ENCODE assay signal across 14 mouse cellular contexts in the genomic region with DNA sequence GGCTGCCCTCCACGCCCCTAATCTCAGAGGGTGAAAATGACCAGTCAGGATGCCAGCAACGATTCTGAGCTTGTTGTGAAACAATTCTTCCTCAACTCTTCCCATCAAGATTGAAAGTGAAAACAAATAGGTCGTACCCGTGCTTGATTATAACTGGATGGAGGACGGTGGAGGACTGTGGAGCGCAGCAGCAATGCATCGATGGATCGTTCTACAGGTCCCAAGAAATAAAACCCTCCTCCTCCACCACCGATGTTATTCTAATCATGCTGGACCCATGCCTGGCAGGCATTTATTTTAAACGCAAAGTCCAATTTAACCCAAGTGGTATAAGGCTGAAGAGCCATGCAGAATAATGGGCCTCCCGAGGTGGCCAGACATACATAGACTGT.
DNase-seq lines count a peak whose midpoint lies in the region; ATAC-seq and TF ChIP-seq lines count a peak whose summit lies in the region.
"Had no signal": no experiment of that assay in that cellular context is flagged by ENCODE, and none has a peak within 500 bp of the region (broad histone marks: within the 10 kb centered on the region; RNA-seq: fewer than 3 reads in every experiment).

No protein-coding gene starts in this region.

- H3K4me1 ChIP-seq in cortical plate, adult 2 months (ENCODE audit: control insufficient read depth, insufficient read depth, low read length): peaks cover 6% of the 10 kb centered on the region
- H3K4me1 ChIP-seq in embryonic facial prominence, embryonic 15.5 days: peaks cover 20% of the 10 kb centered on the region
- peaks cover 17% of the 10 kb centered on the region for H3K4me1 ChIP-seq in limb, embryonic 15.5 days
- H3K4me1 ChIP-seq: heart, embryonic 10.5 days; neural tube, embryonic 12.5 days had no signal

- TF ChIP-seq CTCF in layer of hippocampus, adult 2 months (conservative IDR thresholded peaks at IDR 0.05): no peak
- TF ChIP-seq CTCF in cortical plate, adult 2 months (IDR thresholded peaks at IDR 0.05; ENCODE audit: extremely low read depth, insufficient read depth, low read length): no peak

- H3K4me3 ChIP-seq in layer of hippocampus, adult 2 months: no peak overlapping the region; the same call in 1 of the 2 replicates
- H3K4me3 ChIP-seq in cortical plate, adult 2 months (ENCODE audit: insufficient read depth, low read length): no peak overlapping the region
- H3K4me3 ChIP-seq in embryonic facial prominence, embryonic 15.5 days (replicated peaks): no peak overlapping the region
- H3K4me3 ChIP-seq in limb, embryonic 15.5 days: no peak overlapping the region
- H3K4me3 ChIP-seq: heart, embryonic 10.5 days; intestine, embryonic 15.5 days; neural tube, embryonic 12.5 days had no signal

- no peak for DNase-seq in layer of hippocampus, adult 2 months (ENCODE audit: low spot score in 2 of 2)
- no peak for DNase-seq in layer of hippocampus, adult 9-11 months
- no peak for DNase-seq in cerebellum, adult 8-10 months
- no peak for DNase-seq in adrenal gland, postnatal 36 days
- DNase-seq: adrenal gland, adult 8-10 months; heart, postnatal 14 days; retina, postnatal 1 day had no signal

- no peaks in the 10 kb centered on the region for H3K27me3 ChIP-seq in embryonic facial prominence, embryonic 15.5 days
- H3K27me3 ChIP-seq in limb, embryonic 15.5 days: no peaks in the 10 kb centered on the region
- H3K27me3 ChIP-seq: intestine, embryonic 15.5 days; neural tube, embryonic 12.5 days had no signal

- no peaks in the 10 kb centered on the region for H3K36me3 ChIP-seq in embryonic facial prominence, embryonic 15.5 days
- H3K36me3 ChIP-seq in limb, embryonic 15.5 days: no peaks in the 10 kb centered on the region
- H3K36me3 ChIP-seq: heart, embryonic 10.5 days; intestine, embryonic 15.5 days; neural tube, embryonic 12.5 days had no signal

- H3K4me2 ChIP-seq in embryonic facial prominence, embryonic 15.5 days (replicated peaks): peak overlapping the region; percentile 35; the same call in 1 of the 2 replicates
- no peak overlapping the region for H3K4me2 ChIP-seq in limb, embryonic 15.5 days
- H3K4me2 ChIP-seq: intestine, embryonic 15.5 days; neural tube, embryonic 12.5 days had no signal

- H3K9me3 ChIP-seq in embryonic facial prominence, embryonic 15.5 days (replicated peaks): no peaks in the 10 kb centered on the region
- H3K9me3 ChIP-seq in limb, embryonic 15.5 days: no peaks in the 10 kb centered on the region
- H3K9me3 ChIP-seq: heart, embryonic 10.5 days; intestine, embryonic 15.5 days; neural tube, embryonic 12.5 days had no signal

- ATAC-seq in embryonic facial prominence, embryonic 15.5 days (ENCODE audit: insufficient number of reproducible peaks, low FRiP score, low TSS enrichment, low read depth): no peak
- ATAC-seq in limb, embryonic 15.5 days (ENCODE audit: insufficient number of reproducible peaks, low FRiP score, low TSS enrichment, low read depth): no peak
- ATAC-seq: intestine, embryonic 15.5 days had no signal

- no peak overlapping the region for H3K9ac ChIP-seq in embryonic facial prominence, embryonic 15.5 days
- H3K9ac ChIP-seq in limb, embryonic 15.5 days: no peak overlapping the region
- H3K9ac ChIP-seq: intestine, embryonic 15.5 days; neural tube, embryonic 12.5 days had no signal

- 72% methylated on average over 11 of the region's 11 CpGs for WGBS in embryonic facial prominence, embryonic 15.5 days
- 74% methylated on average over 11 of the region's 11 CpGs for WGBS in limb, embryonic 15.5 days

- TF ChIP-seq POLR2A in cortical plate, adult 2 months (IDR thresholded peaks at IDR 0.05; ENCODE audit: extremely low read depth, insufficient read depth, low read length): no peak

- H3K27ac ChIP-seq in layer of hippocampus, adult 2 months: peak overlapping the region; percentile 71
- 0 out of 2 replicates have a peak overlapping the region, but pooled peaks have one; percentile 30 for H3K27ac ChIP-seq in cortical plate, adult 2 months (ENCODE audit: insufficient read depth, low read length)
- peak overlapping the region; percentile 75 for H3K27ac ChIP-seq in embryonic facial prominence, embryonic 15.5 days (replicated peaks)
- H3K27ac ChIP-seq in limb, embryonic 15.5 days: peak overlapping the region; percentile 50
- H3K27ac ChIP-seq: heart, embryonic 10.5 days; intestine, embryonic 15.5 days; kidney, postnatal 0 days; neural tube, embryonic 12.5 days had no signal
